Mouse (Mus musculus) kidney, embryonic 14.5 days (tissue): ENCODE results near the gene Cd70. TPM values are rescaled to one million over a fixed set of nuclear protein-coding genes. Genes with fewer than 3 reads are reported as not detected.

Experiments
- polyA plus RNA-seq: library from polyadenylated mRNA; unstranded; fragments of >200 nt; fragmentation: Nextera tagmentation; extraction: Ambion mirVana; gene quantifications from 2 replicates; pipeline ENCODE4 v1.2.1, GENCODE M21; 2014

Cd70 gene
- polyA plus RNA-seq, 1 experiment from 2014 or later = not detected

Other genes with a start within 250 kb of the Cd70 start
- 35.5 and 35.8 TPM in 2 replicates for gene Mllt1, start 214.4 kb downstream of the Cd70 start, polyA plus RNA-seq
- not detected in 2 replicates for gene Acer1, start 167.7 kb downstream of the Cd70 start, polyA plus RNA-seq
- gene Clpp, start 159.5 kb downstream of the Cd70 start, polyA plus RNA-seq = 173 and 206 TPM in 2 replicates
- gene Alkbh7, start 152.4 kb downstream of the Cd70 start, polyA plus RNA-seq = 54.8 and 55.8 TPM in 2 replicates
- 1.4 TPM in 1 of 2 replicates, not detected in the other for gene Pspn, start 149.8 kb downstream of the Cd70 start, polyA plus RNA-seq
- 65.1 and 65.6 TPM in 2 replicates for gene Gtf2f1, start 138.5 kb downstream of the Cd70 start, polyA plus RNA-seq
- 0.24 and 0.39 TPM in 2 replicates for gene Gm17949, start 138.3 kb downstream of the Cd70 start, polyA plus RNA-seq
- 46.2 and 65.9 TPM in 2 replicates for gene Khsrp, start 118.3 kb downstream of the Cd70 start, polyA plus RNA-seq
- 0.16 TPM in 1 of 2 replicates, not detected in the other for gene Slc25a41, start 108.1 kb downstream of the Cd70 start, polyA plus RNA-seq
- gene Crb3, start 90.7 kb downstream of the Cd70 start, polyA plus RNA-seq = 46.4 and 48.7 TPM in 2 replicates
- gene Slc25a23, start 89.9 kb downstream of the Cd70 start, polyA plus RNA-seq = 12.9 and 13.2 TPM in 2 replicates
- gene Dennd1c, start 71.3 kb downstream of the Cd70 start, polyA plus RNA-seq = 3.4 and 4.4 TPM in 2 replicates
- 23.3 and 23.8 TPM in 2 replicates for gene Tubb4a, start 62.0 kb downstream of the Cd70 start, polyA plus RNA-seq
- 9.8 and 10.1 TPM in 2 replicates for gene Tnfsf9, start 44.5 kb downstream of the Cd70 start, polyA plus RNA-seq
- not detected in 2 replicates for gene Tnfsf14, start 44.4 kb upstream of the Cd70 start, polyA plus RNA-seq
- 0.19 and 1.2 TPM in 2 replicates for gene C3, start 78.4 kb upstream of the Cd70 start, polyA plus RNA-seq
- gene Gpr108, start 98.7 kb upstream of the Cd70 start, polyA plus RNA-seq = 32.8 and 36.8 TPM in 2 replicates
- gene Trip10, start 99.7 kb upstream of the Cd70 start, polyA plus RNA-seq = 29.7 and 37.1 TPM in 2 replicates
- gene Vav1, start 129.3 kb upstream of the Cd70 start, polyA plus RNA-seq = 1.3 and 1.7 TPM in 2 replicates
- gene Adgre1, start 208.9 kb upstream of the Cd70 start, polyA plus RNA-seq = 1.7 and 4.8 TPM in 2 replicates